Mouse (Mus musculus): ENCODE measurements around the gene Washc3.

Washc3 gene

GRCm38 (mm10) chr10:88255556-88255955, 54.7 kb downstream of the Washc3 start:
- DNase-seq (ENCODE audit: low spot score in 2 of 2), result no peak

GRCm38 (mm10) chr10:88260309-88260708, 59.4 kb downstream of the Washc3 start:
- no peak for DNase-seq (ENCODE audit: low spot score in 2 of 2)

- DNase-seq (ENCODE audit: low spot score in 2 of 2), result no peak
These were observed 60.3 kb downstream of the Washc3 start for GRCm38 (mm10) chr10:88261186-88261585.

GRCm38 (mm10) chr10:88263383-88263782, 62.5 kb downstream of the Washc3 start:
- no peak for DNase-seq (ENCODE audit: low spot score in 2 of 2)

GRCm38 (mm10) chr10:88274045-88274444, 73.2 kb downstream of the Washc3 start:
- no peak for DNase-seq (ENCODE audit: low spot score in 2 of 2)

- no peak for DNase-seq (ENCODE audit: low spot score in 2 of 2)
These were observed 80.8 kb downstream of the Washc3 start for GRCm38 (mm10) chr10:88281699-88282098.

- DNase-seq (ENCODE audit: low spot score in 2 of 2), result no peak
These were observed 83.6 kb downstream of the Washc3 start for GRCm38 (mm10) chr10:88284343-88284990.

- no peak for DNase-seq (ENCODE audit: low spot score in 2 of 2)
These were observed 86.4 kb downstream of the Washc3 start for GRCm38 (mm10) chr10:88287261-88287660.

- DNase-seq (ENCODE audit: low spot score in 2 of 2), result no peak
These were observed 87.2 kb downstream of the Washc3 start for GRCm38 (mm10) chr10:88288061-88288460.

- no peak for DNase-seq (ENCODE audit: low spot score in 2 of 2)
These were observed 94.2 kb downstream of the Washc3 start for GRCm38 (mm10) chr10:88295091-88295490.
